Comparison of ENCODE assay signal across 8 mouse cellular contexts in the genomic region with DNA sequence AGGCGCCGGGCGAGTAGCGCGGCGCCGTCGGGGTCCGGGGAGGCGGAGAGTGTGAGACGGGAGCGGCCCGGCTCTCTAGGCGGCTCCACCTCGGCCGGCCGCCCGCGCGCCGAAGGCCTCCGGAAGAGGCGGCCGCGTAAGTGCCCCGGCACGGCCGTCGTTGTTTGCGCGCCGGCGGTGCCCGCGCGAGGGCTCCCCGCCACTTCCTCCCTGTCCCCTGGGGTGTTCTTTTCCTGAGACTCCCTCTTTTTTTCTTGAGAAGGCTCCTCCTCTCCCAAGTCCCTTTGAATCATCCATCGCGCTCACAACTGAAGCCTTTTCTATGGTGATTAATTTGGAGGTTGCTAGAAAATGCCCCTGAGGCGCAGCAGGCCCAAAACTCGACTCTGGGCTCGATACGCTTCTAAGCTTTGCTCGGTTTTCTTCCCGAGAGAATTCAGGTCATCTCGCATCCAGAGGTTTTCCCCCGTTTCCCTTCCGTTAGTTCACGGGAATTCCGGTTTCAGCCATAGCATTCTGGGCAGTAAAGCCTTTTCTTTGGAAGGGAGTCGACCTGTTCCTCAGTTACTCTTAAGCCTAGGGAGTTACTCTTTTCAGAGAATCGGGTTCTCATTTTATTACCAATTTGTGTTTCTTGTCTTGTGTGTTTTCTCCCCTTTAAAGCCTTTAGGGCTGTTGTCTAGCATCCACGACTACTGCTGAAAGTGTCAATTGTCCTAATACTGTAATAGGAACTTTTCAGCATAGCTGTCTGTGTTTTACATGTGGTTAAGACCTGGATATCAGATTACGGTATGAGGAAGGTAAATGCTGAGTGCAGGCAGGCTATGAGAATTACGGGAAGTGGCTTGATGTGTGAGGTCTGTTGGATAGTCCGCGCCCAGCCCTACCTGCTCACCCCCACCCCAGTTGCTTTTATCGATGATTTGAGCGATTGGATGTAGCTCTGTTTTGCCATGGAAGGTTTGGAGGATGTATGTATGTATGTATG. TPM values are rescaled to one million over a fixed set of nuclear protein-coding genes. Genes with fewer than 3 reads are reported as not detected.
DNase-seq lines count a peak whose midpoint lies in the region; ATAC-seq and TF ChIP-seq lines count a peak whose summit lies in the region.

No protein-coding gene starts in this region.

- H3K9me3 ChIP-seq in heart, postnatal 0 days (replicated peaks; ENCODE audit: control insufficient read depth, low read length), result no peaks in the 10 kb centered on the region
- H3K9me3 ChIP-seq in liver, postnatal 0 days (ENCODE audit: low read length), result no peaks in the 10 kb centered on the region

- no peak for TF ChIP-seq POLR2A in cortical plate, adult 2 months (IDR thresholded peaks at IDR 0.05; ENCODE audit: extremely low read depth, insufficient read depth, low read length)
- TF ChIP-seq POLR2A in olfactory bulb, adult 2 months (IDR thresholded peaks at IDR 0.05; ENCODE audit: insufficient read depth, low read depth, low read length), result no peak

- TF ChIP-seq CTCF in cortical plate, adult 2 months (IDR thresholded peaks at IDR 0.05; ENCODE audit: extremely low read depth, insufficient read depth, low read length), result no peak
- no peak for TF ChIP-seq CTCF in heart, postnatal 0 days (IDR thresholded peaks at IDR 0.05; ENCODE audit: low read depth)
- no peak for TF ChIP-seq CTCF in liver, postnatal 0 days (IDR thresholded peaks at IDR 0.05; ENCODE audit: low read depth)
- TF ChIP-seq CTCF in olfactory bulb, adult 2 months (IDR thresholded peaks at IDR 0.05; ENCODE audit: insufficient read depth, low read depth, low read length), result no peak

- peak overlapping the region; percentile 86 for H3K4me2 ChIP-seq in heart, postnatal 0 days (ENCODE audit: low read depth, low read length)
- peak overlapping the region; percentile 80 for H3K4me2 ChIP-seq in liver, postnatal 0 days (ENCODE audit: low read depth, low read length)

- no peaks in the 10 kb centered on the region for H3K27me3 ChIP-seq in heart, postnatal 0 days (ENCODE audit: control insufficient read depth, insufficient read depth, low read length)
- H3K27me3 ChIP-seq in liver, postnatal 0 days (ENCODE audit: insufficient read depth, low read length), result no peaks in the 10 kb centered on the region

- ATAC-seq in heart, postnatal 0 days (ENCODE audit: insufficient read depth, low read depth), result peak; percentile 77
- ATAC-seq in liver, postnatal 0 days, result peak; percentile 85

- peaks cover 5% of the 10 kb centered on the region; the same call in 1 of the 2 replicates for H3K4me1 ChIP-seq in cortical plate, adult 2 months (ENCODE audit: control insufficient read depth, insufficient read depth, low read length)
- H3K4me1 ChIP-seq in heart, postnatal 0 days (ENCODE audit: control insufficient read depth, insufficient read depth), result peaks cover 26% of the 10 kb centered on the region
- peaks cover 25% of the 10 kb centered on the region for H3K4me1 ChIP-seq in liver, postnatal 0 days (ENCODE audit: insufficient read depth)
- H3K4me1 ChIP-seq in olfactory bulb, adult 2 months (ENCODE audit: control insufficient read depth, insufficient read depth, low read length), result peaks cover 9% of the 10 kb centered on the region

- WGBS in heart, postnatal 0 days, result under 1% methylated on average over 58 of the region's 59 CpGs
- under 1% methylated on average over 49 of the region's 59 CpGs for WGBS in liver, postnatal 0 days (ENCODE audit: insufficient replicate concordance)
- WGBS in olfactory bulb, adult 2 months, result 1% methylated on average over 59 of the region's 59 CpGs

- peak overlapping the region; percentile 82 for H3K9ac ChIP-seq in heart, postnatal 0 days (replicated peaks; ENCODE audit: low read depth, low read length)
- H3K9ac ChIP-seq in liver, postnatal 0 days (replicated peaks), result peak overlapping the region; percentile 92

- no peak for TF ChIP-seq EP300 in heart, postnatal 0 days (IDR thresholded peaks at IDR 0.05; ENCODE audit: low read depth)
- TF ChIP-seq EP300 in liver, postnatal 0 days (IDR thresholded peaks at IDR 0.05; ENCODE audit: low read depth), result no peak

- H3K4me3 ChIP-seq in cortical plate, adult 2 months (ENCODE audit: insufficient read depth, low read length), result peak overlapping the region; percentile 52
- peak overlapping the region; percentile 80 for H3K4me3 ChIP-seq in heart, postnatal 0 days (ENCODE audit: low read depth, low read length)
- peak overlapping the region; percentile 81 for H3K4me3 ChIP-seq in liver, postnatal 0 days (ENCODE audit: low read depth, low read length)
- peak overlapping the region; percentile 96 for H3K4me3 ChIP-seq in olfactory bulb, adult 2 months (ENCODE audit: insufficient read depth, low read depth, low read length)

- H3K36me3 ChIP-seq in heart, postnatal 0 days (replicated peaks; ENCODE audit: control insufficient read depth, insufficient read depth, low read length), result no peaks in the 10 kb centered on the region
- no peaks in the 10 kb centered on the region; the same call in 1 of the 2 replicates for H3K36me3 ChIP-seq in liver, postnatal 0 days (replicated peaks; ENCODE audit: insufficient read depth, low read length)

- H3K27ac ChIP-seq in cortical plate, adult 2 months (ENCODE audit: insufficient read depth, low read length), result peak overlapping the region; percentile 80
- H3K27ac ChIP-seq in heart, postnatal 0 days (ENCODE audit: low read depth), result peak overlapping the region; percentile 99
- peak overlapping the region; percentile 99 for H3K27ac ChIP-seq in liver, postnatal 0 days (ENCODE audit: low read depth)
- peak overlapping the region; percentile 98 for H3K27ac ChIP-seq in olfactory bulb, adult 2 months (ENCODE audit: insufficient read depth, low read depth, low read length)

- DNase-seq in cerebellum, adult 9-10 months, result peak; percentile 20
- no peak for DNase-seq in cerebellum, postnatal 4 days (ENCODE audit: low spot score in 2 of 2)
- peak; percentile 39 to 41 for DNase-seq in B cell, adult 2 months
- peak; percentile 70 for DNase-seq in heart, postnatal 0 days (ENCODE audit: low spot score)
- DNase-seq in liver, postnatal 0 days, result peak; percentile 40
- no peak for DNase-seq in layer of hippocampus, postnatal 25 days (ENCODE audit: extremely low spot score in 1 of 2, low spot score in 1 of 2)

RNA-seq across cellular contexts. Expression of a gene that starts 0.7 kb away (rescaled TPM):
- polyA plus RNA-seq in cortical plate, adult 2 months (2012; rRNA removed), result 32.4 and 35.5 TPM in 2 replicates
- total RNA-seq in heart, postnatal 0 days (2014; rRNA removed; ENCODE audit: low replicate concordance), result 9.6 and 44.3 TPM in 2 replicates
- polyA plus RNA-seq in heart, postnatal 0 days (2015; fragmentation: Nextera tagmentation; extraction: Ambion mirVana), result 18.1 and 19.2 TPM in 2 replicates
- 17.2 and 21.3 TPM in 2 replicates for polyA plus RNA-seq in liver, postnatal 0 days (2015; fragmentation: Nextera tagmentation; extraction: Ambion mirVana)
- not detected in 2 replicates for polyA plus RNA-seq in olfactory bulb, adult 2 months (2012; ENCODE audit: insufficient read depth, insufficient read length, low replicate concordance, missing spikeins)
- 10 to 100 TPM; 55.7 to 63.8 TPM for total RNA-seq in layer of hippocampus, postnatal 25 days (2021)

RNA-seq across cellular contexts. Expression of a gene that starts 29.1 kb away (rescaled TPM):
- 8.8 and 10.1 TPM in 2 replicates for polyA plus RNA-seq in cortical plate, adult 2 months (2012; rRNA removed)
- 32.5 and 38.0 TPM in 2 replicates for total RNA-seq in heart, postnatal 0 days (2014; rRNA removed; ENCODE audit: low replicate concordance)
- polyA plus RNA-seq in heart, postnatal 0 days (2015; fragmentation: Nextera tagmentation; extraction: Ambion mirVana), result 27.4 and 27.8 TPM in 2 replicates
- 21.2 and 22.1 TPM in 2 replicates for polyA plus RNA-seq in liver, postnatal 0 days (2015; fragmentation: Nextera tagmentation; extraction: Ambion mirVana)
- polyA plus RNA-seq in olfactory bulb, adult 2 months (2012; ENCODE audit: insufficient read depth, insufficient read length, low replicate concordance, missing spikeins), result not detected in 2 replicates
- total RNA-seq in layer of hippocampus, postnatal 25 days (2021), result 1 to 10 TPM; 6.8 to 7.8 TPM

RNA-seq across cellular contexts. Expression of a gene that starts 56.1 kb away (rescaled TPM):
- 46.0 and 47.5 TPM in 2 replicates for polyA plus RNA-seq in cortical plate, adult 2 months (2012; rRNA removed)
- 95.1 and 107 TPM in 2 replicates for total RNA-seq in heart, postnatal 0 days (2014; rRNA removed; ENCODE audit: low replicate concordance)
- polyA plus RNA-seq in heart, postnatal 0 days (2015; fragmentation: Nextera tagmentation; extraction: Ambion mirVana), result 63.6 and 65.5 TPM in 2 replicates
- polyA plus RNA-seq in liver, postnatal 0 days (2015; fragmentation: Nextera tagmentation; extraction: Ambion mirVana), result 19.5 TPM in 2 replicates
- polyA plus RNA-seq in olfactory bulb, adult 2 months (2012; ENCODE audit: insufficient read depth, insufficient read length, low replicate concordance, missing spikeins), result not detected in 2 replicates
- total RNA-seq in layer of hippocampus, postnatal 25 days (2021), result 10 to 100 TPM; 23.8 to 27.3 TPM

Comparison
In these comparisons a context has a peak if more than half of its experiments do, and no peak if none do; other contexts are left out.
1. DNase-seq: peak in cerebellum, adult 9-10 months (single experiment), B cell, adult 2 months (2 of 2), heart, postnatal 0 days (single experiment) and liver, postnatal 0 days (single experiment); none in cerebellum, postnatal 4 days (0 of 2) and layer of hippocampus, postnatal 25 days (0 of 2).
2. RNA of a gene that starts 56.1 kb away (polyA plus RNA-seq): 63.6 to 65.5 TPM in heart, postnatal 0 days, 46.0 to 47.5 TPM in cortical plate, adult 2 months and 19.5 TPM in liver, postnatal 0 days; not detected in olfactory bulb, adult 2 months; every median in the first group is over 10 times any median in the second.
3. Peak in every context shown above with its lines, with median percentiles within 50 percentile points of each other: H3K27ac ChIP-seq and H3K4me3 ChIP-seq.